Mouse (Mus musculus): ENCODE data around the gene Hyal3.

DNA sequence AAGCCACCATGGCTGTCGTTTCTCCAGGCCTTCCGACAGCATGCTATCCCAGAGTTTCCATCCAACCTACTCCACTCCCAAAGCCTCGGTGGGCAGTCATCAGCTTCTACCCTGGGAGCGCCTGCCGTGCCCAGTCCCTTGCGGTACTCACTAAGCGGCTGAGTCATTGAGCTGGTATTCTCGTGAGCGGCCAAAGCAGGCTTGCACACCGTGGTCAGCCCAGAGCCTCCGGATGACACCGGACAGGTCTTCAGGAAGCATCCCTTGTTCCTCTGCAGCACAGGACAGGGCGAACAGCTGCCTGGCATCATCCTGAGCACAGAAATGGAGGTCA is 38.9 kb downstream of the Hyal3 start:
- TF ChIP-seq POLR2A (IDR thresholded peaks at IDR 0.05; ENCODE audit: control insufficient read depth in 1 of 2, insufficient read depth in 1 of 2, low read depth in 1 of 2, low read length in 2 of 2, poor library complexity in 1 of 2) (no peak), CTCF (IDR thresholded peaks at IDR 0.05 in 2 of 3, conservative IDR thresholded peaks at IDR 0.05 in 1 of 3; ENCODE audit: control insufficient read depth in 1 of 3, insufficient read depth in 1 of 3, low read depth in 2 of 3, low read length in 3 of 3, poor library complexity in 1 of 3, severe bottlenecking in 1 of 3) (no peak)
